In genomic region chr12:100389878-100390710, GRCm38 (mm10) we compare ENCODE assay signal across 15 mouse cellular contexts.
DNase-seq lines count a peak whose midpoint lies in the region; ATAC-seq lines count a peak whose summit lies in the region.
"Had no signal": no experiment of that assay in that cellular context is flagged by ENCODE, and none has a peak within 500 bp of the region (broad histone marks: within the 10 kb centered on the region; RNA-seq: fewer than 3 reads in every experiment).

No protein-coding gene starts in this region.

- H3K27me3 ChIP-seq in forebrain, embryonic 14.5 days (replicated peaks; ENCODE audit: control insufficient read depth, insufficient read depth, low read length): no peaks in the 10 kb centered on the region
- no peaks in the 10 kb centered on the region for H3K27me3 ChIP-seq in forebrain, embryonic 12.5 days
- no peaks in the 10 kb centered on the region for H3K27me3 ChIP-seq in midbrain, embryonic 14.5 days (ENCODE audit: control insufficient read depth, insufficient read depth, low read length)
- no peaks in the 10 kb centered on the region for H3K27me3 ChIP-seq in midbrain, embryonic 10.5 days (ENCODE audit: low read depth, poor library complexity, severe bottlenecking)
- H3K27me3 ChIP-seq in liver, embryonic 12.5 days (replicated peaks): no peaks in the 10 kb centered on the region
- H3K27me3 ChIP-seq: heart, embryonic 12.5 days; limb, embryonic 15.5 days had no signal

- H3K4me1 ChIP-seq in forebrain, embryonic 14.5 days (ENCODE audit: control insufficient read depth, insufficient read depth, low read length): peaks cover 13% of the 10 kb centered on the region
- H3K4me1 ChIP-seq in forebrain, embryonic 12.5 days: peaks cover 9% of the 10 kb centered on the region
- 0 out of 2 replicates have a peak, but pooled peaks cover 4% of the 10 kb centered on the region for H3K4me1 ChIP-seq in midbrain, embryonic 14.5 days (ENCODE audit: control insufficient read depth, insufficient read depth, low read length)
- peaks cover 8% of the 10 kb centered on the region; the same call in 1 of the 2 replicates for H3K4me1 ChIP-seq in midbrain, embryonic 10.5 days
- peaks cover 17% of the 10 kb centered on the region for H3K4me1 ChIP-seq in liver, embryonic 12.5 days

- no peak overlapping the region; the same call in 1 of the 2 replicates for H3K27ac ChIP-seq in forebrain, embryonic 14.5 days (ENCODE audit: low read depth, low read length)
- no peak overlapping the region for H3K27ac ChIP-seq in forebrain, embryonic 12.5 days
- H3K27ac ChIP-seq in midbrain, embryonic 14.5 days (replicated peaks; ENCODE audit: low read depth, low read length): peak overlapping the region; percentile 33
- H3K27ac ChIP-seq in midbrain, embryonic 10.5 days (replicated peaks): no peak overlapping the region
- H3K27ac ChIP-seq in liver, embryonic 12.5 days: no peak overlapping the region
- H3K27ac ChIP-seq: limb, embryonic 15.5 days had no signal

- no peak overlapping the region for H3K9ac ChIP-seq in forebrain, embryonic 14.5 days (ENCODE audit: low read length)
- no peak overlapping the region for H3K9ac ChIP-seq in forebrain, embryonic 12.5 days
- H3K9ac ChIP-seq in midbrain, embryonic 14.5 days (replicated peaks; ENCODE audit: low read length): no peak overlapping the region
- H3K9ac ChIP-seq in liver, embryonic 12.5 days: no peak overlapping the region
- H3K9ac ChIP-seq: heart, embryonic 12.5 days; limb, embryonic 15.5 days had no signal

- peak; percentile 41 for DNase-seq in forebrain, embryonic 14.5 days (ENCODE audit: low spot score)
- DNase-seq in midbrain, embryonic 14.5 days: peak; percentile 21
- DNase-seq in midbrain, embryonic 10.5 days (ENCODE audit: low spot score): no peak
- peak; percentile 28 for DNase-seq in lung, postnatal 25 days (ENCODE audit: low spot score)
- DNase-seq in frontal cortex, postnatal 10 days (ENCODE audit: low spot score in 2 of 2): no peak
- DNase-seq in frontal cortex, postnatal 25 days (ENCODE audit: low spot score in 2 of 2): no peak
- DNase-seq: adrenal gland, postnatal 14 days; gastrocnemius, postnatal 25 days; kidney, postnatal 14 days had no signal

- peaks cover 13% of the 10 kb centered on the region for H3K36me3 ChIP-seq in forebrain, embryonic 14.5 days (ENCODE audit: control insufficient read depth, insufficient read depth, low read length)
- peaks cover 33% of the 10 kb centered on the region for H3K36me3 ChIP-seq in forebrain, embryonic 12.5 days (replicated peaks)
- peaks cover 37% of the 10 kb centered on the region; the same call in 1 of the 2 replicates for H3K36me3 ChIP-seq in midbrain, embryonic 14.5 days (ENCODE audit: control insufficient read depth, insufficient read depth, low read length)
- peaks cover 74% of the 10 kb centered on the region for H3K36me3 ChIP-seq in midbrain, embryonic 10.5 days
- H3K36me3 ChIP-seq in liver, embryonic 12.5 days: peaks cover 24% of the 10 kb centered on the region

- peak; percentile 64 for ATAC-seq in forebrain, embryonic 14.5 days
- ATAC-seq in forebrain, embryonic 12.5 days (ENCODE audit: low FRiP score): no peak
- no peak; the same call in 1 of the 2 replicates for ATAC-seq in midbrain, embryonic 14.5 days (ENCODE audit: low FRiP score, low TSS enrichment)
- ATAC-seq in liver, embryonic 12.5 days: no peak
- ATAC-seq: inflammation-experienced regulatory T-cells, adult 6 months had no signal

- H3K4me2 ChIP-seq in forebrain, embryonic 14.5 days (ENCODE audit: low read length): no peak overlapping the region
- no peak overlapping the region for H3K4me2 ChIP-seq in forebrain, embryonic 12.5 days
- no peak overlapping the region for H3K4me2 ChIP-seq in midbrain, embryonic 14.5 days (ENCODE audit: low read length)
- no peak overlapping the region for H3K4me2 ChIP-seq in liver, embryonic 12.5 days
- H3K4me2 ChIP-seq: heart, embryonic 12.5 days; limb, embryonic 15.5 days had no signal

- WGBS in forebrain, embryonic 14.5 days: 40% methylated on average over 12 of the region's 12 CpGs
- WGBS in forebrain, embryonic 12.5 days: 63% methylated on average over 12 of the region's 12 CpGs
- WGBS in midbrain, embryonic 14.5 days: 52% methylated on average over 12 of the region's 12 CpGs
- WGBS in midbrain, embryonic 10.5 days: 72% methylated on average over 12 of the region's 12 CpGs
- 76% methylated on average over 12 of the region's 12 CpGs for WGBS in liver, embryonic 12.5 days (ENCODE audit: insufficient replicate concordance)

- H3K4me3 ChIP-seq in forebrain, embryonic 14.5 days (ENCODE audit: low read depth, low read length): no peak overlapping the region
- H3K4me3 ChIP-seq in forebrain, embryonic 12.5 days (replicated peaks): no peak overlapping the region
- H3K4me3 ChIP-seq in midbrain, embryonic 14.5 days (replicated peaks; ENCODE audit: low read depth, low read length): no peak overlapping the region
- no peak overlapping the region for H3K4me3 ChIP-seq in midbrain, embryonic 10.5 days
- no peak overlapping the region for H3K4me3 ChIP-seq in liver, embryonic 12.5 days
- H3K4me3 ChIP-seq: erythroblast, embryonic 14.5 days; heart, embryonic 12.5 days; limb, embryonic 15.5 days had no signal

- no peaks in the 10 kb centered on the region for H3K9me3 ChIP-seq in forebrain, embryonic 14.5 days (replicated peaks; ENCODE audit: control insufficient read depth, low read length)
- no peaks in the 10 kb centered on the region for H3K9me3 ChIP-seq in forebrain, embryonic 12.5 days
- H3K9me3 ChIP-seq in midbrain, embryonic 14.5 days (ENCODE audit: control insufficient read depth, low read length): no peaks in the 10 kb centered on the region
- 0 out of 2 replicates have a peak, but pooled peaks cover 2% of the 10 kb centered on the region for H3K9me3 ChIP-seq in midbrain, embryonic 10.5 days (replicated peaks)
- H3K9me3 ChIP-seq in liver, embryonic 12.5 days (replicated peaks): no peaks in the 10 kb centered on the region
- H3K9me3 ChIP-seq: heart, embryonic 12.5 days; limb, embryonic 15.5 days had no signal

Comparison
In these comparisons a context has a peak if more than half of its experiments do, and no peak if none do; other contexts are left out.
1. DNase-seq: peak in forebrain, embryonic 14.5 days (single experiment), midbrain, embryonic 14.5 days (single experiment) and lung, postnatal 25 days (single experiment); none in midbrain, embryonic 10.5 days (single experiment), frontal cortex, postnatal 10 days (0 of 2) and frontal cortex, postnatal 25 days (0 of 2).